Mouse (Mus musculus) gastrocnemius, postnatal 36 days (tissue): Measurements from ENCODE around the gene Kcng3. TPM values are rescaled to one million over a fixed set of nuclear protein-coding genes. Genes with fewer than 3 reads are reported as not detected.

Experiments
- DNase-seq, 2 experiments: peaks; one replicate each; pipeline ENCODE4 v3.0.0; 2022
- intact Hi-C: fragments of 180-260 bp; cut with DNase I; formaldehyde crosslinking; loops from one replicate; pipeline ENCODE4 v1.15.1; 2025
- total RNA-seq, 2 experiments: library from RNA; stranded (reverse); gene quantifications; 2 replicates each; pipeline ENCODE4 v1.2.3; 2021

Kcng3 gene
- total RNA-seq, 2 experiments from 2014 or later, result not detected

DNA sequence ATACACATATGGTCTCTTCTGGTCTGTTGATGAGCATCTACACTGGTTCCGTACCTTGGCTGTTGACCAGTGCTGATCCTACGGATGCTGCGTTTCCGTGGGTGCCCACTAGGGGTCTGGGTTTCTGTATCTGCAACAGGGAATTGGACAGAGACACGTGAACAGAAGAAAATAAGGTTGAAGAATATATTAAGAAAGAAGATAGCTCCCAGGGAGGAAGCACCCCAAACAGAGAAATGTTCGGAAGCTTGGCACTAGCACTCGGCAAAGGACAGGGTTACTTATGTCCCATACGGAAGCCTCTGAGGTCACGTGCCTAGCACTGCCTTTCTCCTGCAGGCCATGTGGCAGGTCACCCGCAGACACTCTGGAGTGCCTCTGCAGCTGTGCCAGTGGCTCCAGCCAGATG is 68.0 kb downstream of the Kcng3 start:
- intact Hi-C loops, result no loop called here
- peak; percentile 12 to 29 for DNase-seq

DNA sequence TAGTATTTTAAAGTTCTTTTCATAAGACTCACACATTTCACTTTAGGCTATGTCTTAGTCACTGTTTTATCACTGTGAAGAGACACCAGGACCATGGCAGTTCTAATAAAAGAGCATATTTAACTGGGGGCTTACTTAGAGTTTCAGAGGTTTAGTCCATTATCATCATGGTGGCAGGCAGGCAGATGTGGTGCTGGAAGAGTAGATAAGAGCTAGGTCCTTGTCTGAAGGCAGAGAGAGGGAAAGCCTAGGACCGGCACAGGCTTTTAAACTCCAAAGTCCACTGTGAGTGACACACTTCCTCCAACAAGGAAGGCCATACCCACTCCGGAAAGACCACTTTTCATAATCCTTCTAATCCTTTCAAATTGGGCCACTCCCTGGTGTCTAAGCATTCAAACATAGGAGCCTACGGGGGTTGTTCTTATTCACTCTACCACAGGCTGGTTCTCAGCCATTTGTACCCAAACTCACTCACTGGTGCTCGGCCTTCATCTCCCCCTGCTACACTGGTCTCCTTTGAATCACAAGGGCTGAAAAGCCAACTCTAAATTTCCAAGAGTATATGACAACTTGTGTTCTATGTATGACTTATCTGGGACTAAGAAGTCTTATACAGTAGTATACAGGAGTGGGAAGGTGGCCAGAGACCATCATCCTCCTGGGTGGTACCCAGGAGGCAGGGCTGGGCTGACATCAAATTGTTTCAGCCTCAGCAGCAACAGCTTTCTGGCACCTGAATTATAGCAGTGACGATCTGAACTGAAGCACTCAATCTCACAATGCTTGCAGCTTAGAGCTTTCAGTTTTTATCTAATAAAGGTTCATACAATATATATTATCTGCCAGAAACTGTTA is 69.3 kb downstream of the Kcng3 start:
- DNase-seq, result no peak
- intact Hi-C loops, result no loop called here

DNA sequence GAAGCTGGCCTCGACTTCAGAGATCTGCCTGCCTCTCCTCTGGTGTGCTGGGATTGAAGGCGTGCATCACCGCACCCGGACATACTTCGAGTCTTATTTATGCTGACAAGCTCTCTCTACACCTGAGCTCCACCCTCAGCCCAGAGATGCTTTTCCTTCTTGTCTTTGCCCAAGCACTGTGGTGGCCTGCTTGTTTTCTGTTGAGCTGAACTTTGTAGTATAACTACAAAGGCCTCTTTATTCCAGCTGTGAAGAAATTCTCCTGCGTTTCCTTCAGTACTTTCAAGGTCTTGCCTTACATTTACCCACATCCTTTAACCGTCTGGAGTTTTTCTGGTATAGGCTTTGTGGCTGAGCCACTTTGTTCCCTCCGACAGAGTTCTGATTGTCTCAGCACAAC is 72.6 kb downstream of the Kcng3 start:
- DNase-seq, result no peak
- intact Hi-C loops, result no loop called here

DNA sequence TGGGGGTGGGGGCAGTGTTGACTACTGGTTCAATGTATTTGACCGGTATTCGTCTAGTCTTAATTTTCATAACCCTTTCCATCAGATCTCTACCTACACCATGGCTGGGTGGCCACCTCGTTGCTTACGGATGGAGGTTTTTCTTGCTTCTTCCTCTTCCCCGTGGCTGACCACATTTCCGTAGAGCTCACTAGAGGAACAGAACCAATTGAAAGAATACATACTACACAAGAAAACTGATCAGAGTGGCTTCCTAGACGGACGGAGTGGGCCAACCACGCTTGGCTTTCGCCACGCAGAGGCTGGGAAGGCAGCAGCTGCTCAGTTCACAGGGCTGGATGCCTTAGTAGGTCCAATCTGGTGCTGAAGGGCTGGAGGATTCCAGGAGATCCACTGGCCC is 75.9 kb downstream of the Kcng3 start:
- intact Hi-C loops, result no loop called here
- no peak for DNase-seq

DNA sequence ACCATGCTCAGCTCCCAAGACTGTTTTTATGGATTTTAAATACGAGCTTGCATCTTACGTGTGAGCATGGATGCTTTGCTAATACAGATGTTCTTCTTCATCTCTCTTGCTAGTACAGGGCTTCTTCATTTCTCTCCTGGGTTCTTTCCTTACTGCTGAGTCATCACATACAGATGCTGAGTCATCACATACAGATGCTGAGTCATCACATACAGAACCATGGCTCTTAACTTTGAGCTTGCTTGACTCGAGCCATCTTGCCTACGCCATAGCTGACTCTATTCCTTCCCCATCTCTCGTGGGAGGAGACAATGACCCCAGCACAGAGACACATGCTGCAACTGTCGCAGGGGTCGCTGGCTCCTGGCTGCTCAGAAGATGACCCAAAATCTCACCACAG is 76.7 kb downstream of the Kcng3 start:
- intact Hi-C loops, result no loop called here
- no peak for DNase-seq

DNA sequence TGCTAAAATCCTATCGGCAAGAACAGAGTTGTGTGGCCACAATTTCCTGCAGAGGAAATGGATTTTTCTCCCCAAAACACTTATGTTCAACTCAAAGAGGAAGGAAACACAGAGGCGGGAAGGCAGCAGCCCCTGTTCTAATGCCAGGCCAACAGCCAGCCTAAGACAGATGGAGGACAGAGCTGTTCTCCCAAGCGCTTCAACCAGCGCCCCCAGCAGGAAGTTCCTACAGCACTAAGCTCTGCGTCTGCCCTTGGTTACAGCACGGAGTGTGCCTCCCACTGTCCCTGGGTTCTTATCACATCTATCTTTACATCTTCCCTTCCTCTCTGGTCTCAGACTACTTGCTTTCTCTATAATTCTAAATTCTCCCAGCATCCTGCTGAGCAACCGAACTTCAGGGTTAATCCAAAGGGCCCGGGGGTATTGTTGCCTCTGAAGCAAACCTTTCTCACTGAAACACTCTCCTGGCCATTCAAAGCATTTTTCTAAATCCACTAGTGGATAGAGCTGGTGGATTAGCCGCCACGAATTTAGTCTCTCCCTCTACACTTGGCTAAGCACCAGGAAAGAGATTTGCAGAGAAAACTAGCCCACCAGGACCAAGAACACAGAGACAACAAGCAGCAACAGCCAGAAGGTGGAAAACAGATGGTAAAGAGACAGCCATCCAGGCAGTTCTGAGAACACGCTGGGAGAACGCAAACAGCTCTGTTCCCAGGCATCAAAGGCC is 83.0 kb downstream of the Kcng3 start:
- DNase-seq, result no peak

DNA sequence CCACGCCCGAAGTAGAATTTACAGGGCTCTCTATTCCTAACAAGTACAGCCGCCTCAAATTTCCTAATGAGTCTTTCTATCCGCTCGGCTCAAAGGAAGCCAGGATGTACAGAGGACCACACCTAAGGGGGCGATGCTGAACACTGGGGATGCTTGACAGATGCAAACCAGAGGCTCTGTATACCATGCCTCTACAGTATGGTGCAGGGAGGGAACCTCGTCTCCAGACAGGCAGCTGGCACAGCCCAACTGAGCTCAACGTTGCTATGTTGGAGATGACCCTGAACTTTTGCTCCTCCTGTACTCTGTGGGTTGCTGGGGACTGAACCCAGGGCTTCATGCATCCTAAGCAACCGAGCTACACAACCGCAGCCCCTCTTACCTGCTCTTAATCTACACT is 84.5 kb downstream of the Kcng3 start:
- intact Hi-C loops, result no loop called here
- no peak for DNase-seq

More for the DNA sequence above, 83.0 kb downstream of the Kcng3 start:
- intact Hi-C loops, result no loop called here

DNA sequence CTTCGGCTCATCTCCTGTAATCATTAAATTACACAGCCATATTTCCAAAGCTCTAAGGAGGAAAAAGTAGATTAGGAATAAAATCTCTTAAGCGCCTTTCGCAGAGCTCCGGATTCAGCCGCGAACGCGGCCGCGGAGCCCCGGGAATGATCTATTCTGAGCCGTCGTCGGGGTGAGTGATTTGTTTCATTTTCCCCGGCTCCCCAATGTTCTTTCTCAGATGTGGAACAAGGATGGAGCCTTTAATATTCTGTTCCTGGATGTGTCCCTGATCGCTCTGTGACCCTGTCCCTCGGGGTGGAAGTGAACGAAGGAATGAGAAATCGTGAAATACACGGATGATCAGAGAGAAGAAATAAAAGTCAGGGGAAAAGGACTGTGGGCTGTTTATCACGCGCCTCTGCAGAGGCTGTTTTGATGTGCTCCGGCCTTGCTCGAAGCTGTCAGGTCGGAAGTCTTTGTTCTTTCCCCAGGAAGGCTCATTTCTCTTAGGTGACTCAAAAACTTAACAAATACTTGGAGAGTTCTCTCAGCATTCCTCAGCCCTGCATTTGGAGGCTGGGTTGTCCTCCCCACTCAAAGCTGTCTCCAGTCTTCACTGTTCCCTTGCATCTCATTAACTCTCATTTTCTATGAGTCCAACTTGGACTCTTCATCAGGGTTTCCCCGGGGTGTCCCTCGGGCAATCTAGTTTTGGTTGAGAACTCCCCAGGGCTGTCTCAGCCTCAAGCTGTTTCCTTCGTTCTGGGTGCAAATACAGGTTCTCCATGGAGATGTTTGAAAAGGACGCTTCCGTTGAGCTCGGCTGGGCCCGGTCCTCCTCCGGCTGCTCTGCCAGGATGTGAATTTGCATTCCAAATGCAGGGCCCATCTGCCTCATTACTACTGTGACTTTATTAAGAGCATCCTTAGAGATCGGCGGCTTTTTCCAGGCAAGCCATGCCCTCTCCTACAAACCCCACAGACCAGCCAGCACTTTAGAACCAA is 85.6 kb downstream of the Kcng3 start:
- no peak for DNase-seq
- intact Hi-C loops, result no loop called here

DNA sequence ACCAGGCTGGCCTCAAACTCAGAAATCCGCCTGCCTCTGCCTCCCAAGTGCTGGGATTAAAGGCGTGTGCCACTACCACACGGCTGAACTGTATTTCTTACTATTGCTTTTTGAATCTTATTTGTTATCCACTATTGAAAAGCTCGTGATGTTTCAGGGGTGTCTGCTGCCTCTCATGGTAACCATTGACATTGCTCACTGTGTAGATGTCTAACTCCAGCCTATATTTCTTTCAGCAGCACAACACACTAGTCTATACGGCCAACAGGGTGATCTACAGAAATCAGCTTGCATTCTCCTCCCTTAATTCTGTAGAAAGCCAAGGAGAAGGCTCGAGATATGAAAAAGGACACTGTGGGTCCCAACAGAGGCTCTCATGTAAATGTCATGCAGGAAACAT is 86.4 kb downstream of the Kcng3 start:
- intact Hi-C loops, result no loop called here
- no peak for DNase-seq

DNA sequence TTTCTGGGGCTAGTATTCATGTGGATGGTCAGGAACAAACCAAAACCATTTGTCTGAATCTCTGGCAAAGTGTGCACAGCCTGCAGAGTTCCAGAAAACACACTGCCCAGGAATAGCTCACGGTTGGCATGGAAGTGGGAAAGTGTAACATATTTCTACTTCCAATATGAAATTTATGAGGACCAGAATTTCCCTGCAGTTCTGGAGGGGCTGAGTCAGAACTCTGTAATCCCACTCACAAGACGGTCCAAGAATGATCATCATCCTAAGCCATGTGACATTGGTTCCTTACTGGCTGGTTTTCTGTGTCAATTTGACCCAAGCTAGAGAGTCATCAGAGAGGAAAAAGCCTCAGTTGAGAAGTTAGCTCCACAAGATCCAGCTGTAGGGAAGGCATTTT is 89.3 kb downstream of the Kcng3 start:
- DNase-seq, result no peak
- intact Hi-C loops, result no loop called here

DNA sequence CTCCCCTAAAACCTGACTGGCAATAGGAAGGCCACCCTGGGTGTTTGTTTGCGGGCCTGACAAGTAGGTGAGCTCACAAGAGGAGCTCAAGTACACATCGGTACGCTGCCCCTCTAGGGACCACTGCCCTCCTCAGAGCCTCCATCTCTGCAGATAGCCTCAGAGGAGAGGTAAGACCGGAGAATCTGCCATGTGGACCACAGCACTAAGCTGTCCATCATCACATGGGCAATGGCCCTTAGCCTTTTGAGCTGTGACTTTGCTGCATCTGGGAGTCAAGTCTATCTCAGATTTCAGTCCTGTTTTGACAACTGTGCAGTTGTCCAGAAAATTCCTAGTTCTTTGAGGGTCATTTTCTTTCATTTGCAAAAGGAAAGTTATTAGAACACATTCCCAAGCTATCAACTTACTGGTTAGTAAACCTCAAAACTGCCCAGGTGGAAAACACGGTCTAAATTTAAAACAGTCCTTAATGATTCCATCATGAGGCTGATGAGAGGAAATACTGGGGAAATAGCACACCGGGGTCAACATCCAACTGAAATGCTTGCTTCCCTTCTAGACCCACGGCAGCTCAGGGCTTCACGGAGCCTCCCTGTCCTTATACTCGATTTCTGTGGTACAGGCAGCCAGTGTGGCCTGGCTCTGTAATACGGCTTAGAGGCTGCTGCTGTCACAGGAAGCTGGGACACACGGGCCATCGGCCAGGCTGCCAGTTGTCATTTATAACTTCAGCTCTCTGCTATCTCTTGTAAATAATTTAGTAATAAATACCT is 92.2 kb downstream of the Kcng3 start:
- intact Hi-C loops, result no loop called here
- DNase-seq, result no peak

DNA sequence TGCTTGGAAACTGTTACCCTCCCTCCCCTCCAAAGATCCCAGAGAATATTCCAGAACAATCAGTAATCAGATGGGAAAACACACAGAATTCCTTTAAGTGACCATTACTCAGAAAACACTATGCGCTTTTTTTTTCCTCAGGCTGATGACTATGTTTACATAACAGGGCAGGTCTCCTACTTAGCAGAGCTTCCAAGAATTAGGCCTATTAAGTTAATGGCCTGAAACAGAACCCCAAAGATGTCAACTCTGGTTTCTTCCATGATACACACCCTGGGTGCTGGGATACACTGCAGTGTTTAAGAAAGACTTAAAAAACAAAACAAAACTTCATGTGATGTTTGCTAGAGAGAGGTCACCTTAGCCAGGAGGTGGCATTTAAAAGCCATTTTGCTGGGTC is 93.0 kb downstream of the Kcng3 start:
- intact Hi-C loops, result no loop called here
- DNase-seq, result no peak

DNA sequence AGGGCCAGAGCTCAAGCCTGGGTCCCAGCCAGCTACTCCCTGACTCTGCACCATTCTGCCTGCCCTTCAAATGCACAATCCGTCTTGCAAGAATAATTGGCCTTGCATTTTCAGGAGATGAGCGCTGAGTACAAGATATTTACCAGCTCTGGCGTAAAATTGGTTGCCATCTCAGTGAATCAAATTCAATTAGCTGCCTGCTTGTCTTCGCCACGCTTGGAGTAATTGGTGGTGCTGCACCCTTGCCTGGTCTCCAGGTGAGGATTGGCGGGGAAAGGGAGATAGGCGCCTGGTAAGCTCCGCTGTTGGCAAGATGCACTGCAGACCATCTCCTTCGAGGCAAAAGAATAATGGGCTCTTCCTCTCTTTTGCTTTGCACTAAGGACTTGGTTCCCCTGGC is 93.6 kb downstream of the Kcng3 start:
- no peak for DNase-seq
- intact Hi-C loops, result no loop called here

Other genes with a start within 250 kb of the Kcng3 start
- gene Cox7a2l, start 114.6 kb downstream of the Kcng3 start, total RNA-seq, result 100 to 1,000 TPM; 134 to 136 TPM
- gene Mta3, start 74.3 kb upstream of the Kcng3 start, total RNA-seq, result 1 to 10 TPM; 7.6 to 9.7 TPM
- gene Haao, start 216.1 kb upstream of the Kcng3 start, total RNA-seq, result not detected